Mouse (Mus musculus) cerebellum, postnatal 25 days (tissue): ENCODE results near the gene 1110051M20Rik.

Experiments used
- DNase-seq, 2 experiments: peaks; one replicate each; pipeline ENCODE4 v3.0.0; 2021; ENCODE audit warnings: mixed read lengths in 2 of 2

Gene 1110051M20Rik

GRCm38 (mm10) chr2:91257126-91257980, 187.2 kb downstream of the 1110051M20Rik start:
- peak; percentile 65 to 66 for DNase-seq

GRCm38 (mm10) chr2:91256256-91257125, 188.0 kb downstream of the 1110051M20Rik start:
- peak; percentile 82 to 86 for DNase-seq

GRCm38 (mm10) chr2:91255661-91256150, 188.8 kb downstream of the 1110051M20Rik start, which contains the start of gene Pacsin3:
Gene Pacsin3 (plus strand): TSS chr2:91255954.
- peak; percentile 74 to 79 for DNase-seq

GRCm38 (mm10) chr2:91254725-91255380, 189.7 kb downstream of the 1110051M20Rik start:
- DNase-seq, result no peak

GRCm38 (mm10) chr2:91252512-91252911, 192.0 kb downstream of the 1110051M20Rik start:
- DNase-seq, result no peak

- no peak for DNase-seq
Observed at GRCm38 (mm10) chr2:91252001-91252400, 192.5 kb downstream of the 1110051M20Rik start.

GRCm38 (mm10) chr2:91248366-91248765, 196.1 kb downstream of the 1110051M20Rik start:
- no peak for DNase-seq

GRCm38 (mm10) chr2:91244557-91245228, 199.8 kb downstream of the 1110051M20Rik start:
- DNase-seq, result no peak

GRCm38 (mm10) chr2:91243416-91243815, 201.1 kb downstream of the 1110051M20Rik start:
- peak; percentile 49 to 65 for DNase-seq

- DNase-seq, result no peak
Observed at GRCm38 (mm10) chr2:91242547-91242946, 202.0 kb downstream of the 1110051M20Rik start.

GRCm38 (mm10) chr2:91237511-91238080, 206.9 kb downstream of the 1110051M20Rik start:
- DNase-seq, result peak; percentile 25 to 32

- peak; percentile 92 to 98 for DNase-seq
Observed at GRCm38 (mm10) chr2:91236601-91237510, 207.6 kb downstream of the 1110051M20Rik start, which contains the start of gene Ddb2. Gene Ddb2 (minus strand): TSS chr2:91236982.

- no peak for DNase-seq
Observed at GRCm38 (mm10) chr2:91229735-91230134, 214.8 kb downstream of the 1110051M20Rik start.
